Mouse (Mus musculus) lung, embryonic 15.5 days (tissue): ENCODE measurements at regions not wholly inside any gene's neighbourhood (a gene's known extent, or its start where the extent isn't known, plus 50 kb on each side); places are given as distances from the start of the nearest gene placed in this dataset.
"Not testable (repeated sequence)": the region's sequence is repeated elsewhere in the genome, so short reads cannot be mapped to it uniquely, and the experiment has no call there.

Source experiments
- ATAC-seq: fragments of 200-750 bp; cut with Nextera tagmentation; 2 replicates; pipeline ENCODE4 v1.8.0; 2017; ENCODE audit warnings: moderate number of reproducible peaks, borderline replicate concordance; ENCODE audit not compliant: low FRiP score, low TSS enrichment; ENCODE audit errors: extremely low read depth
- H3K27ac ChIP-seq: fragments of 300-500 bp; sonication (generic); 2 replicates; pipeline ENCODE4 v1.5.1; 2015; ENCODE audit warnings: moderate library complexity, mild to moderate bottlenecking, inconsistent platforms
- H3K27me3 ChIP-seq: fragments of 300-500 bp; sonication (generic); 2 replicates; pipeline ENCODE4 v1.6.1; 2015; ENCODE audit warnings: inconsistent platforms
- H3K36me3 ChIP-seq: fragments of 300-500 bp; sonication (generic); 2 replicates; pipeline ENCODE4 v1.6.1; 2015; ENCODE audit warnings: inconsistent platforms
- H3K4me1 ChIP-seq: fragments of 300-500 bp; sonication (generic); 2 replicates; pipeline ENCODE4 v1.6.1; 2015; ENCODE audit warnings: inconsistent platforms
- H3K4me2 ChIP-seq: fragments of 300-500 bp; sonication (generic); 2 replicates; pipeline ENCODE4 v1.6.1; 2015; ENCODE audit warnings: inconsistent platforms, mild to moderate bottlenecking, moderate library complexity
- H3K4me3 ChIP-seq: fragments of 300-500 bp; sonication (generic); 2 replicates; pipeline ENCODE4 v1.5.1; 2015; ENCODE audit warnings: mild to moderate bottlenecking, inconsistent platforms
- H3K9ac ChIP-seq: fragments of 300-500 bp; sonication (generic); 2 replicates; pipeline ENCODE4 v1.6.1; 2015; ENCODE audit warnings: inconsistent platforms
- H3K9me3 ChIP-seq: fragments of 300-500 bp; sonication (generic); 2 replicates; pipeline ENCODE4 v1.6.1; 2016; ENCODE audit warnings: inconsistent platforms
- WGBS: fragments of 180-500 bp; shearing (Covaris S2); methylation state at CpG from one replicate; pipeline ENCODE4 v1.1.7; 2015; 5-methylcytosine and 5-hydroxymethylcytosine counted together

GRCm38 (mm10) chr17:6547064-6547760, 54.3 kb upstream of the Dynlt1c start:
- H3K27me3 ChIP-seq, H3K9ac ChIP-seq, H3K4me2 ChIP-seq, H3K27ac ChIP-seq, H3K36me3 ChIP-seq, H3K9me3 ChIP-seq, H3K4me1 ChIP-seq, H3K4me3 ChIP-seq: not testable (repeated sequence)
- ATAC-seq: peak; percentile 67; the same call in 1 of the 2 replicates
- no CpG with 5 or more reads among the region's 8 CpGs for WGBS

- H3K4me2 ChIP-seq, H3K4me3 ChIP-seq, H3K9me3 ChIP-seq, H3K27me3 ChIP-seq, H3K4me1 ChIP-seq, H3K27ac ChIP-seq, H3K9ac ChIP-seq, ATAC-seq, H3K36me3 ChIP-seq: not testable (repeated sequence)
- WGBS: no CpG with 5 or more reads among the region's 6 CpGs
These were observed 53.5 kb upstream of the Dynlt1c start for GRCm38 (mm10) chr17:6547937-6548336.
